Mouse (Mus musculus): ENCODE measurements around the gene Plpp7.

GRCm38 (mm10) chr2:32146617-32147162 lies 51.4 kb downstream of the Plpp7 start:
- no peak for TF ChIP-seq CTCF (IDR thresholded peaks at IDR 0.05; ENCODE audit: low read depth)
- TF ChIP-seq EP300 (optimal IDR thresholded peaks at IDR 0.05), result no peak

All from stomach, postnatal 0 days (tissue).